Mouse (Mus musculus) liver, adult (tissue): ENCODE results near the gene Bicra.
A peak's percentile ranks its signal among the peaks of the same experiment; 100 is the strongest.

Source experiments
- GATA4 ChIP-seq: IDR thresholded peaks from 2 replicates; pipeline ENCODE4 v1.6.1; 2014; ENCODE audit warnings: mild to moderate bottlenecking, low read length; ENCODE audit not compliant: insufficient replicate concordance

Bicra gene

DNA sequence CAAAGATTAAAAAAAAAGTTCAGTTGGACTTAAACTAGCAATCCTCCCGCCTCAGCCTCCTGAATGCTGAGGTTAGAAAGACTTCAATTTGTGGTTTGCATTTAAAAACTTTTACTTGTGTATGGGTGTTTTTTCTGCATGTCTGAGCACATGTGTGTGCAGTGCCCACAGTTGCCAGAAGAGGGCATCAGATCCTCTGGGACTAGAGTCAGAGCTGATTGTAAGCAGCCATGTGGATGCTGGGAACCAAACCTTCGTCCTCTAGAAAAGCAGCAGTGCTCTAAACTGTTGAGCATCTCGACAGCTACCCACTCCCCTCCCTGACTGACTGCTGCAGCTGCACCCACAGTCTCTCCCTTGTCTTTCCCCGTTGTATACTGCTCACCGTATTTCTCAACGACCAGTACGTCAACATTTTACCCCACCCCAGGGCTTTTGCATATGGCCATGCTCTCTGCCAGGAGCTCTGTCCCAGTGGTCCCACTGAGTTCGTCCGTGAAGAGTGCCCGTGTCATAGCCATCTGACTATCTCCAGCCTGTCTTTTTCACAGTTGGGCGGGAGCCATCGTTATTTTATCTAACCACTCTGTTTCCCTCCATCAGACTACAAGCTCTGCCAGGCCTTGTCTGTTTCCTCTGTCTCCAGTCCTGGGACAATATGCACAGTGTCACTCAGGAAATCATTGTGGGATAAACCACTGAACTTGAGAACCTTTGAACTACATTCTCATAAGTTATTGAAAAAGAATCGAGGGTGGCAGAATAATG is 94.2 kb downstream of the Bicra start:
- TF ChIP-seq GATA4: peak; percentile 70; the same call in 1 of the 2 replicates

DNA sequence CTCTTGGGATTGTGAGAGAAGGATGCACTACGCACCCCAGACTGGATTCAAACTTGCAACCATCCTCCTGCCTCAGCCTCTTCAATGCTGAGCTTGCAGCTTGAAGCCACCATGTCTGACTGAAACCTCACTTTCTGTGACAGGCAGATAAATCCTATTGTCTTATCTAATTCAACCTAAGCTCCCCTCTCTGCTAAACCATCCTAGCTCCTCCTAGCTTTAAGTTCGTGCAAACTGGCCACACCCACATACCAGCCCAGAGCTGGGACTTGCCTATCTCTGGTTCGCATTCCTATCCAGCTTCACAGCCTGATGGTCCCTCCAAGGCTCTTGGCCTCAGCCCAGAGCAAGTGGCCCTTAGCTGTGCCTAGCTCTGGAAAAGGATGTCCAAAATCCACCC is 95.3 kb downstream of the Bicra start:
- no peak for TF ChIP-seq GATA4

DNA sequence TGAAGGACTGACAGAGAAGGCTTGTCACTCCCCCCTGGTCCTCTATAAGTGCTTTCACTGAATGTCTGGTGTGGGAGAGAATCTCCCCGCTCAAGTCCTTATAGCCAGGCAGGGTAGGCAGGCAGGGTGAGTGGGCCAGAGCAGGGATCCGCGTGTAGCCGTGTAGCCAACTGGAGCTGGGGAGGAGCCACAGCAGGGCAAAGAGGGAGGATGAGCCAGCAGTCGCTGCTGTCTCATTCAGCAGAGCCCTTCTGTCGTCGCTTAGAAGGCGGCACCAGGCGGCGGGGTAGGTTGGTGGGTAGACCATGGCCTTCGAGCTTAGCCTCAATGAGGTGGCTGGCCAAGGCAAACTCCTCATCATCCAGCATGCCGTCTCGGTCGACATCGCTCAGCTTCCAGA is 97.7 kb downstream of the Bicra start:
- no peak for TF ChIP-seq GATA4

DNA sequence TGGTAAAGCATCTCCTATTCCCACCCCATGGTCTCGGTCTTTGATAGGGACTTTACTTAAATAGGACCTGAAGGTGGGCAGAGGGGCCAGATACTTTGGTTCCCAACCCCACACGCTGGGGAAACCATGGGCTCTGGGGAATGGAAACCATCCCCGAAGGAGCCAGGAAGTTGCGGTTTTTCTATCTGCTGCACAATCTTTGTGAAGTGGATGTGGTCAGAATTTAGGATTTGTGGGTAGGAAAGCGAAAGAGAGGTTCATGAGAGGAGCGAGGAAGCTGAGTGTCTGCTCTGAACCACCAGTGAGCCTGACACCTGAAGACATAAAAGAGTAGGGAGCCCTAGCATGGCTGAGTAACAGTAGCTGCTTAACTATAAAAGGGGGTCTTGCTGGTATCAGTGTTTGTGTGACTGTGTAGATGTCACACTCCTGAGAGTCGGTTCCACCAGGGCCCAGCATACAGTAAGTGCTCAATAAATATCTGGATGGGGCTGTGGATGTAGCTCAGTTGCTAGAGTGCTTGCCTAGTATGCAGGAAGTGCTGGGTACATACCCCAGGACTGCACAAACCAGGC is 98.4 kb downstream of the Bicra start:
- TF ChIP-seq GATA4: no peak

DNA sequence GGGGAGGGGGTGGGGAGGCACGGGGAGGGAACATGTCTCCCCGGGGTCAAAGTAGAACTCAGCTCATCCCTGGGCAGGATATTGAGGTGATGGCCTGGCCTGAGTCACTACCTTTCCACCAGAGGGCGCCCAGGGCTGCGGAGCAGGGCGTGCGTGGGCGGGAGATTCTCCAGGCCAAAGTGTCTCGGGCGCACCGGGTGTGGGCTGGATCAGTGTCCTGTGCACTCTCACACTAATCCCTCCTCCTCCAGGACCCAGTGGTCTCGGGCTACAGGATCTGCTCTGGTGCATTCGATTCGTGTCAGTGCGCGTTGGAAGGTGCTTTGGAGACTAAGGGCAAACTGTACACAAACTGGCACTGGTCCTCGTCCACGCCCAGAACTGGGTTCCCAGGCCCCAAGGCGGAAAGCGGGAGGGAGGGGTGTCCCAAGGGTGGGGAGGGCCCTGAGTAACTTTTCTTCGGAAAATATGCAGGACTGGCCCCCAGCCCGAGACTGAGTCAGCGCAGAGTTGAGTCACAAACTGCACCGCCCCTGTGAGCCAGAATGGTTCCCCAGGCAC is 99.3 kb downstream of the Bicra start:
- TF ChIP-seq GATA4: no peak

DNA sequence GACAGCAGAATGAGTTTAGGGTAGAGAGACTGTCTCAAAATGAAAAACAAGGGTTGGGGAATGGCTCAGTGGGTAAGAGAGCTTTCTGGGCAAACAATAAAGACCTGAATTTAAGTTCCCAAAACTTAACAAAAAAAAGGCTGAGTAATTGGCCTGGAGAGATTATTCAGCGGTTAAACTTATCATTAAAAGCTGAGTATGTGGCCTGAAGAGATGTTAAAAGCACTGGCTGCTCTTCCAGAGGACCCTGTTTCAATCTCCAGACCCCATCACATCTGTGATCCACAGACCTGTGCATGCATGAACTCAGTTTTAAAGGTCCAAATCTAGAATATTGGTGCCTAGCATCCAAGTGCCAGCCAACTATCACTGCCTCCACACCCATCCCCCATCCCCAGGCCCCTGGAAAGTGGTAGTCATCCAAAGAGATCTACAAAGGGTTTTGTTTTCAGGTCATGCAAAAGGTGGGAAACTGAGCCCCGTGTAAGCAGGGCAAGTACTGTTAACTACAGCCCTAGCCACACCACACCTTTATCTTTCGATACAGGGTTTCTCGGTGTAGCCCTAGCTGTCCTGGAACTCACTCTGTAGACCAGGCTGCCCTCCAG is 100.0 kb downstream of the Bicra start:
- no peak for TF ChIP-seq GATA4

DNA sequence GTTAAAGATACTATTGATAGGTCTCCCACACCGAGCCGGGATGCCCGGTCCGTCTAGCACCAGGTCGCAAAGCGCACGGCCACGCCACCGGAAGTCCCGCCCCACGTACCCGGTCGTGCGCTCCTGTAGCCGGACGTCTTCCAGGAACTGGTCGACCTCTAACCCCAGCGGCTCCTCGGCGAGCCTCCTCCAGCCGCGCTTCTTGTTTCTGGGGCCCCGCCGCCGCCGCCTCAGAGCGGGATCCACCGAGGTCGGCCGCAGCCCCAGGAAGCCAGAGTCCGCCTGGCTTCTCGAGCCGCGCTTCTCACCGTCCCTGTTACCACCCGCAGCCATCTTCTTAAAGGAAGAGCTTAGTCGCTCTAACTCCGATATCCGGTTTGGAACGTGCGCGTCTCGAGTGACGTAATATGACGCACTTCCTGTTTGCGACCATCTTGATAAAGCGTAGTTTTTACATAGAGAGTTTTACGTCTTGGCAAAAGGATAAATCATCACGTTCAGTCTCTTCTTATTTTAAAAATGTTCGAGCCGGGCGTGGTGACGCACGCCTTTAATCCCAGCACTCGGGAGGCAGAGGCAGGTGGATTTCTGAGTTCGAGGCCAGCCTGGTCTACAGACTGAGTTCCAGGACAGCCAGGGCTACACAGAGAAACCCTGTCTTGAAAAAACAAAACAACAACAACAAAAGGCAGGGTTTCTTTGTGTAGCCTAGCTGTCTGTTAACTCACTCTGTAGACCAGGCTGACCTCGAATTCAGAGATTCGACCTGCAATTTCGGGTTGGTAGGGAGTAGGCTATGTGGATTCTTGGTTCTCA is 101.8 kb downstream of the Bicra start, which contains the start of gene Nop53:
Gene Nop53, minus strand, starts transcription at position 354 of the 816 bp plus-strand sequence.
- TF ChIP-seq GATA4: no peak

DNA sequence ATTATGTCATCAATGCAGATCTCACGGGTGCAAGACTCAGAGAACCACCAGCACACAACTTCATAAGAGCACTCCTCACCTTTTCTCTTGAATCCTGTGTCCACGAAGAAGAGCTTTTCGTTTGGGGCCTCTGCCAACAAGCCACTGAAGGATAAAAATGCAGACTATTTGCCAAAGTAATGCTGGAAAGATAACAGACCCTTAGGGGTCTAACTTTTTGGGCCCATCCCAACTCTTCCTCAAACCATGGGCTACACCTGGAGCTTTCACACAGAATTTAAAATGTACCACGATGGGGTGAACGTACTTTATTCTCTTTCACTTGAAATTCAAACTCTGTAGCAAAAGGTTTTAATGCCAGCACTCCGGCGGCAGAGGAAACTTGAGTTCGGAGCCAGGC is 102.5 kb downstream of the Bicra start:
- TF ChIP-seq GATA4: no peak

DNA sequence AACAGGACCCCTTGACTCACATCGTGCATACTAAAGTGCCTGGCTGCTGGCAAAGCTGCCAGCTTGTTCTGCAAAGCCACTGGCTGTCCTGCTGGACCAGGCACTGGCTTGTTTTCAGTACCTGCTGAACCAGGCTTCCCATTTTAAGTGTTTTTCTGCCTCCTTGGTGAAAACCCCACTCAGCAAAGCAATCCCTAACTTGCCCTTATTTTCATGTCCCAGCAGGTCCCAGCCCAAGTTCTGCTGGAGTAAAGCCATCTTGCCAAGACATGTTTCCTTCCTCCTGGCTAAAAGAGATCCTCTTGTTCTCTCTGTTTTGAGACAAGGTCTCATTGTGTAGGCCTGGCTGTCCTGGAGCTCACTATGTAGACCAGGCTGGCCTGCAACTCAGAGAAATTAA is 103.4 kb downstream of the Bicra start:
- TF ChIP-seq GATA4: no peak

DNA sequence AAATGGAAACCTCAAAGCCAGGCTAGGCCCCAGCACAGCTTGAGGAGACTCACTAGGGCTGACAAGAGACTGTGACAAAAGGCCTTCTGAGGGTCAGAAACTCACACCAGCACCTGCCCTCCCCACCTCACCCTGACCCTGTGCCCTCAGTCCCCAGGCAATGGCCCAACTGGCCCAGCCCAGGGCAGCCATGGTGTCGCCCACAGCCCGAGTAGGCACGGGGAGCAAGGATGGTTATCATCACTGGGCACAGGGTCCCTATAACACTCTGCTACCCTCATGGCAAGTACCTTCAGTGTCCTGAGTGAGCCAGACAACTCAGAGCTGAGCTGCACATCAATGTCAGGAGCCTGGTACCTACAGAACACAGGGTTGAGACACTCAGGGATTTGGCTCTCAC is 109.1 kb downstream of the Bicra start:
- no peak for TF ChIP-seq GATA4

DNA sequence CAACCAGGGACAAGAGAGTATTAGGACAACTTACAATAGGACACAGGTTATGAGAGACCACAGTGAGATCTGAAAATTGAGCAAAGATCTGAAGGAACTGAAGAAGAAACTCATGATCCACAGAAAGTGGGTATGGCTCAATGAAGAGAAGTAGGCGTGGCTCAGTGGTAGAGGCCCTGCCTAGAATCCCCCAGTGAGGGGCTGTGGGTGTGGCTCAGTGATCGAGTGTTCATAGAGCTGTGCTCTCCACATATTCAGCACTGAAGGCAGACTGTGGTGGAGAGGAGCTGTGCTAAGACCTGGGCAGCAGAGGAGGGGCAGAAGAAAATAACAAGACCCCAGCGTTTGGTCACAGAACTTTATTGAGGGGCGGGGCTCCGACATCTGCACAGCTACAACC is 110.2 kb downstream of the Bicra start:
- TF ChIP-seq GATA4: no peak

DNA sequence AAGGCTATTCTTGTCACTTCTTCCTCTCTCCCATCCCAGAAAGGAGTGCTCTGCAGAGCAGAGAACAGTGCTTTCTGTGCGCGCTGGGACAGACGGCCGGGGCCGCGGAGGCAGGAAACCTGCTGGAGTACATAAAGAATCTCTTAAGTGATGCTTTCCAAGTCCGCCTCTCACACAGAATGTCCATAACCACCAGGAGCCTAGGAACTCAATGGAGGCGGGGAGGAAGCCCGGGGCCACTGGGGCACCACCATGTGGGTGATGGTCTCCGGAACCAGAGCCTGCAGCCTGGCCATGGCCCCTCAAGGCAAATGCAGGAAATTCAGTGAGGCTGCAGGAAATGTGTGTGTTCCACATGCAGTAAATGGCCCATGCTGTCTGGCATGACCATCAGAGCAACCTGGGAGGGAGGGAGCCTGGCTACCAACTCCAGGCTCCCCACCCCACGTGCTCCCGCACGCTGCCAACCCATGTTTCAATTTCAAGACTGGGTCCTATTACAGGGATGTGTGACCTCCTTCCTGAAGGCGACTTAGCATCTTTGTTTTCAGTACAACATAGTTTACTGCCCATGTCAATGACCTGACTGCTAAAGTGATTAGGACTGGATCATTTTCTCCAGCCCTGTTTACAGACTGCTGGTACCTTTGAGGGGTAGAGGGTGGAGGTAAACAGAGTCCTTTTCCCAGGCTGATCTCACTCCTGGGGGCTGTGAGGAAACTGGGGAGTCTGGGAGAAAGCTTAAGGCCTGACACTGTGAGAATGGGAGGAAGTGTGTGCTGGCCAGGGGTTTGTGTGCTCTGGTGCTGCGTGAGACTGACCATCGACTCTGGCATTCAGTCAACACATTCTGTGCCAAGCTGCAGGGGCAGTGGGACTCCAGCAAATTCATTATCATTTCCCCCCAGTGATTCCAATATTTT is 114.0 kb downstream of the Bicra start:
- no peak for TF ChIP-seq GATA4

DNA sequence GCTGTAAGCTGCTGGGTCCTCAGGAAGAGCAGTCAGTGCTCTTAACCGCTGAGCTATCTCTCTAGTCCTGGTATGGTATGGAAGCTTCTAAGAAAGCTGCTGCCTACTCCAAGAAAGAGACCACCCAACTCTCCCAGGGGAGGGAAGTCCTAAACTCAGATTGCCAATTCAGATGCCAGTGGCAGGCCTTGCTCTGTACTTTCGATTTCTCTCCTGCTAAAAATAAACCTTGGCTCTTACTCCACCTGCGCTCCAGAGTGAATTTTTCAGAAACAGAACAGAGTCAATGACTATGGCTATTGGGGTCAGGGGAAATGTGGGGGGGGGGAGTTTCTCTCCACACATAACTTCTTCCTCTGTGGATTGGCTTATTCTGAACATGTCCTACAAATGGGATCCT is 116.1 kb downstream of the Bicra start:
- TF ChIP-seq GATA4: no peak

DNA sequence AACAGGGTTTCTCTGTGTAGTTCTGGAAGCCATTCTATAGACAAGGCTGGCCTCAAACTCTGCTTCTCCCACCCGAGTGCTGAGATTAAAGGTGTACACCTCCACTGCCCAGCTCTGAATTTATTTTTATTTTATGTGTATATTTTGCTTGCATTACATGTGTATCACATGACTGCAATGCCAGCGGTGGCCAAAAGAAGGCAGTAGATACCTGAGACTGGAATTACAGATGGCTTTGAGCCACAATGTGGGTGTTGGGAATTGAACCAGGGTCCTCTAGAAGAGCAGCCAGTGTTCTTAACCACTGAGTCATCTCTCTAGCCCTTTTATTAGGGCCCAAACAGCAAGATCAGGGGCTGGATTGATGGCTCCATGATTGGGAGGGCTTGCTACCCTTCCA is 117.2 kb downstream of the Bicra start:
- TF ChIP-seq GATA4: no peak
